Comparison of ENCODE assay signal across 8 mouse cellular contexts in the genomic region with DNA sequence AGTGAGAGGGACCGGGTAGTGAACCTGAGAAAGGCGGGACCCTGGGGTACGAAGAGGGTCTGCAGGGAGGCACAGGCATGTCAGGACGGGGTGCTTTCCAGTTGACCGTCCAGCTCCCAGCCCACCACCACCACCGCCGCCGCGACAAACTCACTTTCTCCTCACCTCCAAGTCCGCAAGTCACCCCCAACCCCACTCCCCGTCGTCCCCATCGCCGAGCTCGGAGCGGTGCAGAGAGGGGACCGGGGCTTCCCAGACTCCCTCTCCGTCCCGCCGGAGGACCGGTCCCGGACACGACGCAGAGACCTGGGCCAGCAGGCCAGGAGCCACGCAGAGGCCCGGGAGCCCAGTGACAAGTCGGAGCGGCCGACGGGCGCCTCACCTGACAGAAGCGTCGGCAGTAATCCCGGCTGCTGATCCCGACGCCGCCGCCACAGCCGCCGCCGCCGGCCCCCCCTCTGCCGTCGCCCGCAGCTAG. TPM values are rescaled to one million over a fixed set of nuclear protein-coding genes. Genes with fewer than 3 reads are reported as not detected.
DNase-seq lines count a peak whose midpoint lies in the region; ATAC-seq and TF ChIP-seq lines count a peak whose summit lies in the region.

No protein-coding gene starts in this region.

- H3K27me3 ChIP-seq in heart, embryonic 11.5 days (ENCODE audit: control insufficient read depth, insufficient read depth, low read length): no peaks in the 10 kb centered on the region
- no peaks in the 10 kb centered on the region for H3K27me3 ChIP-seq in ES-Bruce4 (ENCODE audit: control insufficient read depth, insufficient read depth, low read length, poor library complexity, severe bottlenecking)
- no peaks in the 10 kb centered on the region for H3K27me3 ChIP-seq in forebrain, embryonic 10.5 days (ENCODE audit: poor library complexity, severe bottlenecking)
- H3K27me3 ChIP-seq in limb, embryonic 15.5 days: no peaks in the 10 kb centered on the region
- no peaks in the 10 kb centered on the region for H3K27me3 ChIP-seq in stomach, embryonic 14.5 days (ENCODE audit: control insufficient read depth, insufficient read depth, low read length)

- peak overlapping the region; percentile 96 for H3K9ac ChIP-seq in heart, embryonic 11.5 days (ENCODE audit: low read depth, low read length)
- peak overlapping the region; percentile 96 for H3K9ac ChIP-seq in ES-Bruce4 (ENCODE audit: low read depth, poor library complexity, severe bottlenecking)
- peak overlapping the region; percentile 86 for H3K9ac ChIP-seq in limb, embryonic 15.5 days
- peak overlapping the region; percentile 89 for H3K9ac ChIP-seq in stomach, embryonic 14.5 days (replicated peaks; ENCODE audit: low read depth, low read length)

- peak overlapping the region; percentile 90 for H3K4me3 ChIP-seq in heart, embryonic 11.5 days (ENCODE audit: low read depth, low read length)
- peak overlapping the region; percentile 93 for H3K4me3 ChIP-seq in ES-Bruce4 (ENCODE audit: low read depth, low read length)
- H3K4me3 ChIP-seq in forebrain, embryonic 10.5 days: peak overlapping the region; percentile 94
- H3K4me3 ChIP-seq in limb, embryonic 15.5 days: peak overlapping the region; percentile 93
- peak overlapping the region; percentile 94 for H3K4me3 ChIP-seq in stomach, embryonic 14.5 days (ENCODE audit: low read depth, low read length)

- H3K4me2 ChIP-seq in heart, embryonic 11.5 days: peak overlapping the region; percentile 84
- peak overlapping the region; percentile 82 for H3K4me2 ChIP-seq in limb, embryonic 15.5 days
- peak overlapping the region; percentile 91 for H3K4me2 ChIP-seq in stomach, embryonic 14.5 days (replicated peaks; ENCODE audit: low read depth, low read length)

- H3K9me3 ChIP-seq in heart, embryonic 11.5 days (replicated peaks; ENCODE audit: control insufficient read depth, low read length): no peaks in the 10 kb centered on the region
- no peaks in the 10 kb centered on the region for H3K9me3 ChIP-seq in ES-Bruce4 (replicated peaks; ENCODE audit: control insufficient read depth, insufficient read depth, low read length, poor library complexity, severe bottlenecking)
- H3K9me3 ChIP-seq in forebrain, embryonic 10.5 days: no peaks in the 10 kb centered on the region
- H3K9me3 ChIP-seq in limb, embryonic 15.5 days: no peaks in the 10 kb centered on the region
- H3K9me3 ChIP-seq in stomach, embryonic 14.5 days (ENCODE audit: control insufficient read depth, low read depth, low read length): no peaks in the 10 kb centered on the region

- H3K4me1 ChIP-seq in heart, embryonic 11.5 days (ENCODE audit: control insufficient read depth, insufficient read depth, low read length): peaks cover 8% of the 10 kb centered on the region
- no peaks in the 10 kb centered on the region for H3K4me1 ChIP-seq in ES-Bruce4 (ENCODE audit: control insufficient read depth, insufficient read depth, low read length)
- peaks cover 32% of the 10 kb centered on the region for H3K4me1 ChIP-seq in forebrain, embryonic 10.5 days
- H3K4me1 ChIP-seq in limb, embryonic 15.5 days: peaks cover 8% of the 10 kb centered on the region; the same call in 1 of the 2 replicates
- peaks cover 13% of the 10 kb centered on the region for H3K4me1 ChIP-seq in stomach, embryonic 14.5 days (ENCODE audit: control insufficient read depth, insufficient read depth, low read length)

- under 1% methylated on average over 40 of the region's 45 CpGs for WGBS in heart, embryonic 11.5 days (ENCODE audit: insufficient replicate concordance)
- WGBS in forebrain, embryonic 10.5 days: under 1% methylated on average over 42 of the region's 45 CpGs
- WGBS in limb, embryonic 15.5 days: under 1% methylated on average over 45 of the region's 45 CpGs
- under 1% methylated on average over 42 of the region's 45 CpGs for WGBS in stomach, embryonic 14.5 days

- no peak for TF ChIP-seq CTCF in ES-Bruce4 (IDR thresholded peaks at IDR 0.05; ENCODE audit: low read depth, low read length)

- H3K36me3 ChIP-seq in heart, embryonic 11.5 days (ENCODE audit: control insufficient read depth, insufficient read depth, low read length): peaks cover 6% of the 10 kb centered on the region
- H3K36me3 ChIP-seq in ES-Bruce4 (ENCODE audit: control insufficient read depth, insufficient read depth, low read length, poor library complexity, severe bottlenecking): peaks cover 28% of the 10 kb centered on the region
- H3K36me3 ChIP-seq in forebrain, embryonic 10.5 days (replicated peaks): peaks cover 25% of the 10 kb centered on the region
- peaks cover 12% of the 10 kb centered on the region for H3K36me3 ChIP-seq in limb, embryonic 15.5 days
- H3K36me3 ChIP-seq in stomach, embryonic 14.5 days (ENCODE audit: control insufficient read depth, insufficient read depth, low read length): peaks cover 13% of the 10 kb centered on the region

- DNase-seq in heart, adult 18-20 months: no peak
- peak; percentile 61 for DNase-seq in forebrain, embryonic 10.5 days (ENCODE audit: extremely low spot score, low spot score)
- DNase-seq in thymus, adult 18-20 months: no peak
- no peak for DNase-seq in kidney, adult 18-20 months

- peak; percentile 29; the same call in 1 of the 2 replicates for ATAC-seq in heart, embryonic 11.5 days (replicated peaks; ENCODE audit: insufficient number of reproducible peaks, low FRiP score, low TSS enrichment)
- ATAC-seq in limb, embryonic 15.5 days (ENCODE audit: insufficient number of reproducible peaks, low FRiP score, low TSS enrichment, low read depth): peak; percentile 19
- peak; percentile 10; the same call in 1 of the 2 replicates for ATAC-seq in stomach, embryonic 14.5 days (ENCODE audit: insufficient number of reproducible peaks, insufficient read depth, low FRiP score, low read depth)

- no peak for TF ChIP-seq EP300 in ES-Bruce4 (IDR thresholded peaks at IDR 0.05; ENCODE audit: insufficient read depth, low read depth, low read length)

- peak overlapping the region; percentile 93 for H3K27ac ChIP-seq in heart, embryonic 11.5 days (ENCODE audit: low read depth, low read length)
- no peak overlapping the region for H3K27ac ChIP-seq in ES-Bruce4 (ENCODE audit: insufficient read depth, low read length)
- peak overlapping the region; percentile 97 for H3K27ac ChIP-seq in forebrain, embryonic 10.5 days
- H3K27ac ChIP-seq in limb, embryonic 15.5 days: peak overlapping the region; percentile 96
- H3K27ac ChIP-seq in stomach, embryonic 14.5 days (ENCODE audit: low read length): peak overlapping the region; percentile 98

- no peak for TF ChIP-seq POLR2A in ES-Bruce4 (IDR thresholded peaks at IDR 0.05; ENCODE audit: insufficient read depth, low read length)

RNA-seq across cellular contexts. Expression of gene Zfp654, which starts 0.3 kb away (rescaled TPM):
- 6.9 and 9.3 TPM in 2 replicates for polyA plus RNA-seq in heart, embryonic 11.5 days (2014; fragmentation: Nextera tagmentation; extraction: Ambion mirVana)
- total RNA-seq in heart, adult 18-20 months (2021): 1 to 10 TPM; 8.9 to 9.7 TPM
- 12.0 and 12.1 TPM in 2 replicates for polyA plus RNA-seq in ES-Bruce4 (2011; ENCODE audit: insufficient read depth, insufficient read length, low read depth, missing spikeins)
- polyA plus RNA-seq in forebrain, embryonic 10.5 days (2016; fragmentation: Nextera tagmentation; extraction: Ambion mirVana): 5.4 and 5.6 TPM in 2 replicates
- polyA plus RNA-seq in limb, embryonic 15.5 days (2015; fragmentation: Nextera tagmentation; extraction: Ambion mirVana): 5.1 and 6.4 TPM in 2 replicates
- 8.3 and 10.3 TPM in 2 replicates for polyA plus RNA-seq in stomach, embryonic 14.5 days (2014; fragmentation: Nextera tagmentation; extraction: Ambion mirVana)

RNA-seq across cellular contexts. Expression of gene Cggbp1, which starts 0.7 kb away (rescaled TPM):
- polyA plus RNA-seq in heart, embryonic 11.5 days (2014; fragmentation: Nextera tagmentation; extraction: Ambion mirVana): 70.1 and 87.0 TPM in 2 replicates
- 10 to 100 TPM; 42.2 to 44.5 TPM for total RNA-seq in heart, adult 18-20 months (2021)
- 60.9 and 72.9 TPM in 2 replicates for polyA plus RNA-seq in ES-Bruce4 (2011; ENCODE audit: insufficient read depth, insufficient read length, low read depth, missing spikeins)
- polyA plus RNA-seq in forebrain, embryonic 10.5 days (2016; fragmentation: Nextera tagmentation; extraction: Ambion mirVana): 82.3 and 86.7 TPM in 2 replicates
- 72.2 and 77.5 TPM in 2 replicates for polyA plus RNA-seq in limb, embryonic 15.5 days (2015; fragmentation: Nextera tagmentation; extraction: Ambion mirVana)
- 84.4 and 97.6 TPM in 2 replicates for polyA plus RNA-seq in stomach, embryonic 14.5 days (2014; fragmentation: Nextera tagmentation; extraction: Ambion mirVana)
